Mouse (Mus musculus) lung, postnatal 0 days (tissue): ENCODE measurements around the gene Jagn1. TPM values are rescaled to one million over a fixed set of nuclear protein-coding genes. Genes with fewer than 3 reads are reported as not detected.

Experiments
- ATAC-seq: fragments of 200-750 bp; cut with Nextera tagmentation; 2 replicates; pipeline ENCODE4 v1.8.0; 2017; ENCODE audit warnings: moderate library complexity
- DNase-seq: peaks from one replicate; pipeline ENCODE4 v3.0.0-alpha.2; 2016; ENCODE audit warnings: low spot score
- H3K27ac ChIP-seq: fragments of 300-500 bp; sonication (generic); 2 replicates; pipeline ENCODE4 v1.5.1; 2014; ENCODE audit warnings: antibody characterized with exemption, mild to moderate bottlenecking, low read length, mixed read lengths
- H3K27me3 ChIP-seq: fragments of 300-500 bp; sonication (generic); replicated peaks from 2 replicates; pipeline ENCODE4 v1.6.1; 2014; ENCODE audit warnings: low read length, mixed read lengths; ENCODE audit not compliant: insufficient read depth
- H3K36me3 ChIP-seq: fragments of 300-500 bp; sonication (generic); 2 replicates; pipeline ENCODE4 v1.6.1; 2014; ENCODE audit warnings: low read length, mixed read lengths; ENCODE audit not compliant: insufficient read depth
- H3K4me1 ChIP-seq: fragments of 300-500 bp; sonication (generic); 2 replicates; pipeline ENCODE4 v1.6.1; 2014; ENCODE audit warnings: antibody characterized with exemption, low read depth, low read length, mixed read lengths; ENCODE audit not compliant: insufficient read depth
- H3K4me2 ChIP-seq: fragments of 300-500 bp; sonication (generic); replicated peaks from 2 replicates; pipeline ENCODE4 v1.6.1; 2014; ENCODE audit warnings: low read depth, mild to moderate bottlenecking, low read length, moderate library complexity, mixed read lengths
- H3K4me3 ChIP-seq: fragments of 300-500 bp; sonication (generic); 2 replicates; pipeline ENCODE4 v1.5.1; 2014; ENCODE audit warnings: low read depth, low read length
- H3K9ac ChIP-seq: fragments of 300-500 bp; sonication (generic); replicated peaks from 2 replicates; pipeline ENCODE4 v1.6.1; 2014; ENCODE audit warnings: low read depth, mild to moderate bottlenecking
- H3K9me3 ChIP-seq: fragments of 300-500 bp; sonication (generic); 2 replicates; pipeline ENCODE4 v1.6.1; 2016; ENCODE audit warnings: low read length, mixed read lengths
- CTCF ChIP-seq: IDR thresholded peaks from 2 replicates; pipeline ENCODE4 v1.5.1; 2016; ENCODE audit warnings: antibody characterized with exemption, mild to moderate bottlenecking
- EP300 ChIP-seq: IDR thresholded peaks from 2 replicates; pipeline ENCODE4 v1.6.1; 2016; ENCODE audit warnings: antibody characterized with exemption, mild to moderate bottlenecking, control low read depth
- WGBS: fragments of 180-500 bp; shearing (Covaris S2); extraction: QIAGEN DNeasy Blood & Tissue Kit; methylation state at CpG from one replicate; pipeline ENCODE4 v1.1.7; 2014; 5-methylcytosine and 5-hydroxymethylcytosine counted together
- polyA plus RNA-seq: library from polyadenylated mRNA; unstranded; fragments of >200 nt; fragmentation: Nextera tagmentation; extraction: Ambion mirVana; gene quantifications from 2 replicates; pipeline ENCODE4 v1.2.1, GENCODE M21; 2015

Jagn1 gene
- 57.8 and 60.1 TPM in 2 replicates for polyA plus RNA-seq

DNA sequence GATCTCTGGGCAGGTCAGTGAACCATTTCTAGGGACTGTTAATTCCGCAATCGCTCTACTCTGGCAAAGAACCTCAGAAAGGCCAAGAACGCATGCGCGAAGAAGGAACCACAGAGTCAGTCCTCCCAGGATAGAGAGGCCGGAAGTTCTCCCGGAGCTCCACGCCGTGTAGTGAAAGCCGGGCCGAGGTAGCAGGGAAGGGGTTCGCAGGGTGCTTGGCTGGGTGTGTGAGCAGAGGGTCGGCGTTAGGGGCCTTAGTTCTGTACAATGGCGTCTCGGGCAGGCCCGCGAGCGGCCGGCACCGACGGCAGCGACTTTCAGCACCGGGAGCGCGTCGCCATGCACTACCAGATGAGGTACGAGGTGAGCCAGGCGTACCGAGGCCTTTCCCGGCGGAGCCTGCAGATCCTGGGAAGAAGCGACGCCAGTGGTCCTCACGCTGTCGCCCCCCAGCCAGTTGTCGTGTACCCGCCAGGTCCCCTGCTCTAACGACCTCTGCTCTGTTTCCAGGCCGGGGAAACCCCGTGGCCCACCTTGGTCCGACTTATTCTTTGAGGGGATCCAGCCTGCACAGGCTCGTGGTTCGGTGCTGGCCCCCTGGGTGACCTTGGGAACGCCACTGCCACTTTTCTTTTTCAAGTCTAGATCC, at the start of gene Jagn1:
Gene Jagn1 (plus strand): TSS at position 128 of the 649 bp plus-strand sequence.
- ATAC-seq, result peak; percentile 92
- DNase-seq, result peak; percentile 95
- Histone ChIP-seq H3K4me2 (peak within 1 kb of the TSS; percentile 92), H3K4me3 (peak within 1 kb of the TSS; percentile 91), H3K9ac (peak within 1 kb of the TSS; percentile 83), H3K4me1 (0 out of 2 replicates have a peak, but pooled peaks cover 5% of the 10 kb centered on the region), H3K9me3 (no peaks in the 10 kb centered on the region), H3K36me3 (no peaks in the 10 kb centered on the region), H3K27ac (peak within 1 kb of the TSS; percentile 74), H3K27me3 (no peaks in the 10 kb centered on the region)
- WGBS, result under 1% methylated on average over 35 of the region's 45 CpGs
- TF ChIP-seq CTCF (no peak), EP300 (no peak)

DNA sequence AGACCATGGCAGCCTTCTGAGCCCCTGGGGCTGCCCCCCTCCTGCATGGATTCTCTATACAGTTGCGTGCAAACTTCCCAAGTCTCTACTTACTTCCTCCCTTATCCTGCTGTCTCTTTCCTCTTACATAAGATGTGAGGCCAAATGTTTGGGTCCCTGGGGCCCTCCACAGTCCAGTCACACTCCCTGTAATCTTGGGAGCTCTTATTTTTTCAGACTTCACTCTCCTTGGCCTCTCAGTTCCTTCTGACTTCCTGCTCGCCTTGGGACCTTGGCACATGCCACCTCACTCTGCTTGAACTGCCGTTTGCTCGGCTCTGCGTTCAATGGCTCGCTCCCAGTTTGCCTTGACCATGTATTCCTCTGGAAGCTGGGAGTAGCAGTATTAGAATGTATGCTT, 48.4 kb upstream of the Jagn1 start:
- H3K27ac ChIP-seq, result no peak overlapping the region
- TF ChIP-seq EP300 (no peak), CTCF (no peak)
- H3K27me3 ChIP-seq, result no peaks in the 10 kb centered on the region
- no peak overlapping the region for H3K9ac ChIP-seq
- H3K4me1 ChIP-seq, result no peaks in the 10 kb centered on the region
- no peaks in the 10 kb centered on the region for H3K9me3 ChIP-seq
- H3K36me3 ChIP-seq, result peaks cover 12% of the 10 kb centered on the region
- H3K4me2 ChIP-seq, result no peak overlapping the region
- DNase-seq (no peak), ATAC-seq (no peak)
- 84% methylated on average over 6 of the region's 6 CpGs for WGBS
- no peak overlapping the region for H3K4me3 ChIP-seq

DNA sequence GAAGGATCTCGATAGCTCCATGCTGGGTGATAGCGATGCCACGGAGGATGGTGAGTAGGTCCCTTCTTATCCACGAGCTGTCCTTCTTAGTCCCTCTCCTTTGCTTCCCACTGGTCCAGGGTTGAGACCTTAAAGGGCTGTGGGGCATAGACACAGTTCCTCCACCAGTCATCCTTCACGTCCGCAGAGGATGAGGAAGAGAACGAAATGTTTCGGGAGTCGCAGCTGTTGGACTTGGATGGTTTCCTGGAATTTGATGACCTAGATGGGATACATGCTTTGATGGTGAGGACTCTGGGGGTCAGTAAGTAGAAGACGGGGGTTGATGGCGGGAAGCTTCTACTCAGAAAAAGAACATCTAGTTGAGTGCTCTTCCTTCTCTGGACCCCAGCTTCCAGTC, 47.6 kb upstream of the Jagn1 start:
- H3K27ac ChIP-seq, result no peak overlapping the region
- no peaks in the 10 kb centered on the region for H3K9me3 ChIP-seq
- no peak for TF ChIP-seq EP300
- no peak for TF ChIP-seq CTCF
- no peak overlapping the region for H3K4me3 ChIP-seq
- no peak for ATAC-seq
- H3K4me1 ChIP-seq, result no peaks in the 10 kb centered on the region
- H3K27me3 ChIP-seq, result no peaks in the 10 kb centered on the region
- no peak overlapping the region for H3K9ac ChIP-seq
- 86% methylated on average over 11 of the region's 11 CpGs for WGBS
- H3K4me2 ChIP-seq, result no peak overlapping the region
- no peak for DNase-seq
- peaks cover 4% of the 10 kb centered on the region for H3K36me3 ChIP-seq

DNA sequence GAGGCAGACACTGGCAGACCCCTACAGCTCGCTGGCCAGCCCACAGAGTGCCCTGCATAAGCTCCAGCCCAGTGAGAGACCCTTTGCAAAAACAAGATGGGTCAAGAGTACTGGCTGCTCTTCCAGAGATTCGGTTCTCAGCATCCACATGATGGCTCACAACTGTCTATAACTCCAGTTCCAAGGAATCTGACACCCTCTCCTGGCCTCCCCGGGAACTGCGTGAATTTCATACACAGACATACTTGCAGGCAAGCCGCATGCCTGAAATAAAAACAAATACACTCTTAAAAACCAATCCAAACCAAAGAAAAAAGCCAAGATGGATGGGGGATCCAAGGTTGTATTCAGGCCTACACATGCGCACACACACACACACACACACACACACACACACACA, 46.9 kb upstream of the Jagn1 start:
- WGBS, result 93% methylated on average over 6 of the region's 6 CpGs
- H3K9me3 ChIP-seq, result no peaks in the 10 kb centered on the region
- no peak for ATAC-seq
- H3K36me3 ChIP-seq, result no peaks in the 10 kb centered on the region
- no peak overlapping the region for H3K9ac ChIP-seq
- no peak overlapping the region for H3K27ac ChIP-seq
- TF ChIP-seq CTCF, result no peak
- no peak for TF ChIP-seq EP300
- DNase-seq, result no peak
- H3K4me2 ChIP-seq, result no peak overlapping the region
- H3K27me3 ChIP-seq, result no peaks in the 10 kb centered on the region
- no peaks in the 10 kb centered on the region for H3K4me1 ChIP-seq
- no peak overlapping the region for H3K4me3 ChIP-seq

DNA sequence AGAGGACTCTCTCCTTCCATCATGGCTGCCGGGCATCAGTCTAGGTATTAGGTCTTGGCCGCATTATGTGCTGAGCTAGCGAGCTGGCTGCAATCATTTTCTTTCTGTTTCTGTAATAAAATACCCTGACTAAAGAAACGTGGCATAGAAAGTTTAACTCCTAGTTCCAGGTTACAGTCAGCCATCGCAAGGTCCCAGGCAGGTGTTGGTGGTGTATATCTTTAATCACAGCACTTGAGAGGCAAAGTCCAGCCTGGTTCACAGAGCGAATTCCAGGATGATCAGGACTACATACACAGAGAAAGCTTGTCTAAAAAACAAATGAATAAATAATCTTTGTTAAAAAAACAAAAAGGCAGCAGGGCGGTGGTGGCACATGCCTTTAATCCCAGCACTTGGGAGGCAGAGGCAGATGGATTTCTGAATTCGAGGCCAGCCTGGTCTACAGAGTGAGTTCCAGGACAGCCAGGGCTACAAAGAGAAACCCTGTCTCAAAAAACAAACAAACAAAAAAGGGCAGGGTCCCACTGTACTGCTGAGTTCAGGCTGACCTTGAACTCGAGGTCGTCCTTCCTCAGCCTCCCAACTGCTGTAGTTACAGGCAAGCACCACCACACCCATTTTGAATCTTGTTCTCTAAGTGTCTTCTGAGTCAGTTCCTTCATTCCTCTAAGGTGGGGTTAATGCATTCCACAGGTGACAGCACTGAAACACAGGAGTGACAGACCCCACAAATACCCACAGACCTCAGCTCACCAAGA, 45.9 kb upstream of the Jagn1 start:
- H3K36me3 ChIP-seq, result no peaks in the 10 kb centered on the region
- 82% methylated on average over 10 of the region's 10 CpGs for WGBS
- H3K4me1 ChIP-seq, result no peaks in the 10 kb centered on the region
- TF ChIP-seq CTCF (no peak), EP300 (no peak)
- DNase-seq (no peak), ATAC-seq (no peak)
- no peak overlapping the region for H3K9ac ChIP-seq
- H3K27ac ChIP-seq, result no peak overlapping the region
- no peaks in the 10 kb centered on the region for H3K27me3 ChIP-seq
- no peaks in the 10 kb centered on the region for H3K9me3 ChIP-seq
- no peak overlapping the region for H3K4me3 ChIP-seq
- H3K4me2 ChIP-seq, result no peak overlapping the region

DNA sequence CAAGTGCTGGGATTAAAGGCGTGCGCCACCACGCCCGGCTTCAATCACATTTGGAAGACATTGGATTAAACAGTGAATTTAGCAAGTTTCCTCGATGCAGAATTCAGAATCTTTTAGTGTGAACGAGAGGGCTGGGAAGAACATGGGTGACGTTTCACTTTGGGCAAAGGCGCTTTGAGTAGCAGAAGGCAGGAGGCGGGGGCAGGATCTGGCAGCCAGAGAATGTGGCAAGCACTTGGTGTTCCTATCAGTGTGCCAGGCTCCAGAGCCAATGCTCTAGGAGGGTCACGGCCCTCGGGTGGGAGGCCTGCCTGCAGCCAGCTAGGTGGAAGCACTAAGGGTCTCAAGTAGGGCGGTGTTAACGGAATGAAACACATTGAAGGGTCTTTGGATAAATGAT, 40.3 kb upstream of the Jagn1 start:
- no peaks in the 10 kb centered on the region for H3K36me3 ChIP-seq
- ATAC-seq (no peak), DNase-seq (no peak)
- no peak overlapping the region for H3K4me2 ChIP-seq
- no peak overlapping the region for H3K27ac ChIP-seq
- TF ChIP-seq CTCF (no peak), EP300 (no peak)
- WGBS, result 84% methylated on average over 13 of the region's 13 CpGs
- no peak overlapping the region for H3K4me3 ChIP-seq
- no peak overlapping the region for H3K9ac ChIP-seq
- H3K9me3 ChIP-seq, result no peaks in the 10 kb centered on the region
- H3K27me3 ChIP-seq, result no peaks in the 10 kb centered on the region
- no peaks in the 10 kb centered on the region for H3K4me1 ChIP-seq
